Mouse (Mus musculus): ENCODE measurements around the gene Pdxp. TPM values are rescaled to one million over a fixed set of nuclear protein-coding genes. Genes with fewer than 3 reads are reported as not detected.

Gene Pdxp
- polyA plus RNA-seq, 1 experiment from 2014 or later: 111 TPM

DNA sequence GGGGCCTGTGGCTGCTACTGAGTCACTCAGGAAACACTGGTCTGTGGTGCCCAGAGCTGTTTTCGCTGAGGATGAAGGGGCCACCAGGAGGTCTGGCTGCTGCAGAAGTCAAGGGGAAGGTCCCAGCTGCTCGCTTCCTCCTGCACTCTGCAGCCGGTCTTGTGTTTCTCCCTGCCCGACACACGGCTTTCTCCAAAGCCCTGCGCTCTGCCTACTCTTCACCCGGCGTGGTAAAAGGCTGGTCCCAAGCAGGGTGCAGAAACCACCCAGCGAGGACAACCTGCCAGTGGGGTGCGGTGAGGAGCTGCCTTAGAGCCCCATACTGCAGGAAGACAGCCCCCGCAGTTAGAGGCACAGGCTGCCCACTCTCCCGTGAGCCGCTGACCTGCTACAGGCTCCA is 19.0 kb upstream of the Pdxp start:
- 0 out of 2 replicates have a peak, but pooled peaks cover 3% of the 10 kb centered on the region for H3K4me1 ChIP-seq (ENCODE audit: control insufficient read depth, insufficient read depth, low read length)
- WGBS: 83% methylated on average over 13 of the region's 13 CpGs
- H3K4me3 ChIP-seq (replicated peaks; ENCODE audit: low read depth, low read length): no peak overlapping the region
- H3K27me3 ChIP-seq (ENCODE audit: control insufficient read depth, insufficient read depth, low read length): 0 out of 2 replicates have a peak, but pooled peaks cover 4% of the 10 kb centered on the region
- H3K4me2 ChIP-seq (ENCODE audit: low read length): no peak overlapping the region
- H3K9me3 ChIP-seq (ENCODE audit: control insufficient read depth, low read length): no peaks in the 10 kb centered on the region
- peaks cover 45% of the 10 kb centered on the region for H3K36me3 ChIP-seq (ENCODE audit: control insufficient read depth, insufficient read depth, low read length)
- no peak overlapping the region for H3K27ac ChIP-seq (replicated peaks; ENCODE audit: low read depth, low read length)
- DNase-seq (no peak), ATAC-seq (ENCODE audit: low FRiP score, low TSS enrichment) (no peak)
- no peak overlapping the region for H3K9ac ChIP-seq (replicated peaks; ENCODE audit: low read length)

DNA sequence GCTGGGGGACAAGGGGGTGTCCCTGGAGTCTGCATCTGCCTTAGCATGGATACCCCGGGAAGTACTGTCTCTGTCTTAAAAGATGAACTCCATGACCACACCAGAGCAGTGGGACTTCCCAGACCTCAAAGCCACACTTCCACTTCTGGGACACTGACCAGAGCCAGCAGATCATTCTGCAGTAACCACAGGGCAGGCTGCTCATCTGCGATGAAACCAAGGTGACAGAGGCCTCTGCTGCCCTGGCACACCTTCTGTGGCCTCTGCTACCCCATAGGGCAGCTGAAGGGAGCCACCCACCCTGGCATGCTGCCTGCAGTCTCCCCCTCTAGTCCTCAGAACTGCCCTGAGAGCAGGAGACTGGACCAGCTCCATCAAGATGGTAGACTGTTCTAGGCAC is 18.0 kb upstream of the Pdxp start:
- Histone ChIP-seq H3K36me3 (ENCODE audit: control insufficient read depth, insufficient read depth, low read length) (peaks cover 37% of the 10 kb centered on the region), H3K4me2 (ENCODE audit: low read length) (no peak overlapping the region), H3K4me1 (ENCODE audit: control insufficient read depth, insufficient read depth, low read length) (peaks cover 8% of the 10 kb centered on the region; the same call in 1 of the 2 replicates), H3K27me3 (ENCODE audit: control insufficient read depth, insufficient read depth, low read length) (peaks cover 8% of the 10 kb centered on the region; the same call in 1 of the 2 replicates), H3K9ac (replicated peaks; ENCODE audit: low read length) (no peak overlapping the region), H3K9me3 (ENCODE audit: control insufficient read depth, low read length) (no peaks in the 10 kb centered on the region), H3K4me3 (replicated peaks; ENCODE audit: low read depth, low read length) (no peak overlapping the region), H3K27ac (replicated peaks; ENCODE audit: low read depth, low read length) (no peak overlapping the region)
- ATAC-seq (ENCODE audit: low FRiP score, low TSS enrichment) (no peak), DNase-seq (no peak)
- 87% methylated on average over 2 of the region's 2 CpGs for WGBS

DNA sequence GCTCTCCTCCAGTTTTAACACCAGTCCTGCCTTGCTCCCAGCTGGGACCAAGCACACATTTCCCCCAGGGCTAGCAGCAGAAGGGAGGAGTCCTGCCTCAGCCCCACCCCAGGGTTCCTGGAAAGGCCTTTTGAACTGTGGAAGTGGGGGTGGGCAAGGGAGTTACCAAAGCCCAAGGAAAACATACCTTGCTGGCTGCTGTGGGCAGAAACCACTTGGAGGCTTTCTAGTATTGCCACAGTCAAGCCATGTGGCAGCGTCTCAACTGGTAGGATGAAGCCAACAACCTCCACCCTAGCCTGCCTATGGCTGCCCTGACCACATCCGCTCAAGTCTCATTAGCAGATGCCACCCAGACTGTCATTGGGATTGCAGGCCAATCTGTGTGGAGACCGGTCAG is 17.6 kb upstream of the Pdxp start:
- 89% methylated on average over 3 of the region's 3 CpGs for WGBS
- Histone ChIP-seq H3K27me3 (ENCODE audit: control insufficient read depth, insufficient read depth, low read length) (peaks cover 8% of the 10 kb centered on the region; the same call in 1 of the 2 replicates), H3K36me3 (ENCODE audit: control insufficient read depth, insufficient read depth, low read length) (peaks cover 33% of the 10 kb centered on the region), H3K27ac (replicated peaks; ENCODE audit: low read depth, low read length) (no peak overlapping the region), H3K9ac (replicated peaks; ENCODE audit: low read length) (no peak overlapping the region), H3K9me3 (ENCODE audit: control insufficient read depth, low read length) (no peaks in the 10 kb centered on the region), H3K4me1 (ENCODE audit: control insufficient read depth, insufficient read depth, low read length) (peaks cover 8% of the 10 kb centered on the region; the same call in 1 of the 2 replicates), H3K4me2 (ENCODE audit: low read length) (no peak overlapping the region), H3K4me3 (replicated peaks; ENCODE audit: low read depth, low read length) (no peak overlapping the region)
- ATAC-seq (ENCODE audit: low FRiP score, low TSS enrichment): no peak
- DNase-seq: no peak

DNA sequence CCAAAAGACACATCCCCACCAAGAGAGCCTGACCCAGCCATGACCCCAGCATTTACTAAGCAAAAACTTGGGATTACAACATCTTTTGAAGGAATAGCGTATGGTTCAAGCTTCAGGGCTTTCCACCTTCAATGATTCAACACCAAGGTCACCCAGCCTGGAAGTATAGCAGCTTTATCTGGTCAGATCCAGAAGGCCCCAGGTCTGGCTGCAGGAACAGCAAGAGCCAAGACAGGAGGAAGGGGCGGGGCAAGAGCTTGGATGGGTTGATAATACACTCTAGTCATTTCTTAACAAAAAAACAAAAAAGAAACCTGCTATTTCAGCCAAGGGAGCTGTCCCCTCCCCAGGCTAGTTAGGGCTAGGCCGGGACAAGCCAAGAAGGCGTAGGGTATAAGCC is 16.2 kb upstream of the Pdxp start:
- no peak overlapping the region for H3K9ac ChIP-seq (replicated peaks; ENCODE audit: low read length)
- DNase-seq: no peak
- H3K4me3 ChIP-seq (replicated peaks; ENCODE audit: low read depth, low read length): no peak overlapping the region
- H3K36me3 ChIP-seq (ENCODE audit: control insufficient read depth, insufficient read depth, low read length): peaks cover 20% of the 10 kb centered on the region
- 89% methylated on average over 4 of the region's 4 CpGs for WGBS
- peaks cover 11% of the 10 kb centered on the region; the same call in 1 of the 2 replicates for H3K27me3 ChIP-seq (ENCODE audit: control insufficient read depth, insufficient read depth, low read length)
- no peak overlapping the region for H3K4me2 ChIP-seq (ENCODE audit: low read length)
- H3K4me1 ChIP-seq (ENCODE audit: control insufficient read depth, insufficient read depth, low read length): peaks cover 8% of the 10 kb centered on the region; the same call in 1 of the 2 replicates
- H3K27ac ChIP-seq (replicated peaks; ENCODE audit: low read depth, low read length): no peak overlapping the region
- H3K9me3 ChIP-seq (ENCODE audit: control insufficient read depth, low read length): no peaks in the 10 kb centered on the region
- no peak for ATAC-seq (ENCODE audit: low FRiP score, low TSS enrichment)

DNA sequence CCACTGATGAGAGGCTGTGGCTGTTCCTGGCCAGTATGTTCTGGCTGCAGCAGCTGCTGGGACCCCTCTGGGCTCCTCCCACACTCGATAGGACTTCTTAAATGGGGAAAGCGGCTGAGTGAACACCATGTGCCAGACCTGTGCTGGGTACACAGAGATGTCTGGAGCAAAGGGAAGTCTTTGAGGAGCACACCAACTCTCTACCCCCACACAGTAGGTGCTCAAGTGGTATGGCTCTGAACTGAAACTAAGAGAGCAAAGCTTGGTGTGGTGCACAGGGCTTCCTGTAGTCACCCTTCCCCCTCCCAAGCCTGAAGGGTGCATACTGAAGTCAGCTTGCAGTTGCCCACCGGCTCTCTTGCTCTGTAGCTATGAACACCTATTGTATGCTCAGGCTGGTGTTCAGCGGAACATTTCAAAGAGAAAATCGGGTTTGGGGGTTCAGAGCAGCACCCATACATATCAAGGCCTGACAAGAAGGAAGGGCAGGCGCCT is 15.2 kb upstream of the Pdxp start:
- Histone ChIP-seq H3K27ac (replicated peaks; ENCODE audit: low read depth, low read length) (no peak overlapping the region), H3K9me3 (ENCODE audit: control insufficient read depth, low read length) (no peaks in the 10 kb centered on the region), H3K4me3 (replicated peaks; ENCODE audit: low read depth, low read length) (no peak overlapping the region), H3K36me3 (ENCODE audit: control insufficient read depth, insufficient read depth, low read length) (peaks cover 10% of the 10 kb centered on the region), H3K4me2 (ENCODE audit: low read length) (no peak overlapping the region), H3K4me1 (ENCODE audit: control insufficient read depth, insufficient read depth, low read length) (peaks cover 8% of the 10 kb centered on the region; the same call in 1 of the 2 replicates), H3K27me3 (ENCODE audit: control insufficient read depth, insufficient read depth, low read length) (peaks cover 11% of the 10 kb centered on the region; the same call in 1 of the 2 replicates), H3K9ac (replicated peaks; ENCODE audit: low read length) (no peak overlapping the region)
- WGBS: 58% methylated on average over 6 of the region's 6 CpGs
- DNase-seq (no peak), ATAC-seq (ENCODE audit: low FRiP score, low TSS enrichment) (no peak)

DNA sequence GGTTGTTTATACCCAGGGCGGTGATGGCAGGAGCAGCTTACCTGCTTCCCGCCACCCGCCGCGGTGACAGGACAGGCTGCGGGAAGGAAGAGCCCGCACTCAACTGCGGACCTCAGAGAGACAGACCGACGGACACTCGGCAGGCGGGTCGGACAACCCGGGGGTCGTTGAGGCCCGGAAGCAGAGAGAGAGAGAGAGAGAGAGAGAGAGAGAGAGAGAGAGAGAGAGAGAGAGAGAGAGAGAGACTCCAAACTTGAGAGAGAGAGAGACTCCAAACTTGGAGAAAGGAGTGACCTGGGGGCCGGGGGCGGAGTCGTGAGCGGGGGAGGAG is 14.3 kb upstream of the Pdxp start, which contains the start of gene Gm49510:
TSS of gene Gm49510 (plus strand) at position 259 of the 331 bp plus-strand sequence.
- under 1% methylated on average over 19 of the region's 20 CpGs for WGBS
- peak within 1 kb of the TSS; percentile 85 for H3K4me2 ChIP-seq (ENCODE audit: low read length)

DNA sequence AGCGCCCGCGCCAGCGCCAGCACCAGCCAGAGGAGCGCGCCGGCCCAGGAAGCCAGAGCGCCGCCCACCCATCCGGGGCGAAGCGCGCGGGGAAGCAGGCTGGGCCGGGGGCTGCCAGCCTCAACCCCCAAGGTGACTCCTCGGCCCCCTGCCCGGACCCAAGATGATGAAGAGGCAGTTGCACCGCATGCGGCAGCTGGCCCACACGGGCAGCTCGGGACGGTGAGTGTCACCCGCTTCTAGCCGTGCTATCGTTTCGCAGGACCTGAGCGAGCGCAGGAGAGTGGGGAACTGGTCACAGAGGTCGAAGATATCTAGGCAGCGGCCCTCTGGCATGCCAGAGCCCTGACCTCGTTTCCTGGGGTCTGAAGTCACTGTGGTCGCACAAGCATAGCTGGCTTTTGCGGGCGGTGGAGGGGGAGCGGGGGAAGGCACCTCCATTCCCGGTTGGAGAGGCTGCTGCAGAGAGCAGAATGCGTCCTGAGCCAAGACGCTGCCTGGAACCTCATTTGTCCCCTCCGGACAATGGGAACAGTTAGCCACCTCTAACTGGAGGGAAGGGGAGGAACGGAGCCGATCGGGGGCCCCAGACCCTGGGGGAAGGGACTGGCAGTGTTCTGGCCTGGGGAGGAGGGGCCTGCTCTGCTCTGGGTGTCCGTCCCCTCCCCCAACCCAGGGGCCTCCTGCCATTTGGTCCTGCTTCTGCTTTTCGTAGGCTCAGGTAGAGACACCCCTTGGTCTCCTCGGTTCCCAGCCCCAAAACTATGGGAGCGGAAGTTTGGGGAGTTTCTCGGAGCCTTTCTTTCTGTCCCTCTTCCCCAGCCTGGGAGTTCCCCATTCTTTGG is 13.8 kb upstream of the Pdxp start, which contains the start of gene Sh3bp1:
TSS of gene Sh3bp1 (plus strand) at position 29 of the 845 bp plus-strand sequence.
- H3K36me3 ChIP-seq (ENCODE audit: control insufficient read depth, insufficient read depth, low read length): no peaks in the 10 kb centered on the region
- DNase-seq: peak; percentile 66
- peak within 1 kb of the TSS; percentile 56 for H3K9ac ChIP-seq (replicated peaks; ENCODE audit: low read length)
- H3K4me3 ChIP-seq (replicated peaks; ENCODE audit: low read depth, low read length): peak within 1 kb of the TSS; percentile 45
- WGBS: 2% methylated on average over 46 of the region's 47 CpGs
- H3K27ac ChIP-seq (replicated peaks; ENCODE audit: low read depth, low read length): no peak within 1 kb of the TSS
- H3K4me2 ChIP-seq (ENCODE audit: low read length): peak within 1 kb of the TSS; percentile 85
- peaks cover 8% of the 10 kb centered on the region; the same call in 1 of the 2 replicates for H3K4me1 ChIP-seq (ENCODE audit: control insufficient read depth, insufficient read depth, low read length)
- ATAC-seq (ENCODE audit: low FRiP score, low TSS enrichment): no peak
- peaks cover 11% of the 10 kb centered on the region; the same call in 1 of the 2 replicates for H3K27me3 ChIP-seq (ENCODE audit: control insufficient read depth, insufficient read depth, low read length)
- no peaks in the 10 kb centered on the region for H3K9me3 ChIP-seq (ENCODE audit: control insufficient read depth, low read length)

More for the DNA sequence above, 14.3 kb upstream of the Pdxp start, which contains the start of gene Gm49510:
- Histone ChIP-seq H3K4me1 (ENCODE audit: control insufficient read depth, insufficient read depth, low read length) (peaks cover 8% of the 10 kb centered on the region; the same call in 1 of the 2 replicates), H3K27ac (replicated peaks; ENCODE audit: low read depth, low read length) (no peak within 1 kb of the TSS), H3K9me3 (ENCODE audit: control insufficient read depth, low read length) (no peaks in the 10 kb centered on the region), H3K4me3 (replicated peaks; ENCODE audit: low read depth, low read length) (peak within 1 kb of the TSS; percentile 45), H3K27me3 (ENCODE audit: control insufficient read depth, insufficient read depth, low read length) (peaks cover 11% of the 10 kb centered on the region; the same call in 1 of the 2 replicates), H3K9ac (replicated peaks; ENCODE audit: low read length) (peak within 1 kb of the TSS; percentile 56), H3K36me3 (ENCODE audit: control insufficient read depth, insufficient read depth, low read length) (0 out of 2 replicates have a peak, but pooled peaks cover 2% of the 10 kb centered on the region)
- ATAC-seq (ENCODE audit: low FRiP score, low TSS enrichment): no peak
- DNase-seq: no peak

DNA sequence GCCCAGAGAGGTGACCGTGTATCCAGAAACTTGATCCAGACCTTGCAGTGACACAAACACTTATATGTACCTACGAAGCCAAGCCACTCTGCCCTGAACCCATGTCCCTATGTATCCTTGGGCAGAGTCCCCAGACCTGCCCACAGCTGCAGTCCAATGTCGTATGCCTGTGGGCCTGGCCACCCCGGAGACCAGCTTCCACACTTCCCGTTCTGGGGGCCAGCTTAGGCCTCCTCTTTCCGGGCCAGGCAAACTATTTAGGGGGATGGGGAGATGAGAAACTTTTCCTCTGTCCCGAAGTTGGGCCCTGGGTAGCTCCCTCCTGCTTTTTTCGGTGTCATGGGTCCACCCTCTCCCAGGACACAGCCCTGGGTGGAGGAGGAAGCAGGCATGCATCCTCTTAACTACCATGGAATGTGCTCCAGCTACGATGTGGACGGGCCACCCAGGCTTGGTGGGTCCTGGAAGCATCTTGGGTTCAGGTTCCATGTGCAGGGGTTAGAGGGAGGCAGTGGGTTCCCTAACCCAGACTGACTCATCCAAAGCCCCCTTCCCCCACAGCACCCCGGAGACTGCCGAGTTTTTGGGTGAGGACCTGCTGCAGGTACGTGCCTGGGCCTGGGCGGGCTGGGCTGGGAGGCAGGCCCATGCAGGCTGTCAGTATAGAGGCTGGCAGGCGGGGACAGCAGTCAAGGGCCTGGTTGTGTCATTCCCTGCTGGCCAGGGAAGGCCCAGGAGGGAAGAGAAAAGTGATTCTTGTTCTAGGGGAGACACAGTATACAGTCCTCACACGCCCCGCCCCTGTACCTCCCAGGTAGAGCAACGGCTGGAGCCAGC is 12.9 kb upstream of the Pdxp start:
- DNase-seq (no peak), ATAC-seq (ENCODE audit: low FRiP score, low TSS enrichment) (no peak)
- peaks cover 8% of the 10 kb centered on the region; the same call in 1 of the 2 replicates for H3K4me1 ChIP-seq (ENCODE audit: control insufficient read depth, insufficient read depth, low read length)
- H3K9ac ChIP-seq (replicated peaks; ENCODE audit: low read length): no peak overlapping the region
- H3K27ac ChIP-seq (replicated peaks; ENCODE audit: low read depth, low read length): no peak overlapping the region
- H3K4me3 ChIP-seq (replicated peaks; ENCODE audit: low read depth, low read length): peak overlapping the region; percentile 45; the same call in 1 of the 2 replicates
- no peaks in the 10 kb centered on the region for H3K36me3 ChIP-seq (ENCODE audit: control insufficient read depth, insufficient read depth, low read length)
- H3K9me3 ChIP-seq (ENCODE audit: control insufficient read depth, low read length): no peaks in the 10 kb centered on the region
- peak overlapping the region; percentile 85; the same call in 1 of the 2 replicates for H3K4me2 ChIP-seq (ENCODE audit: low read length)
- 21% methylated on average over 18 of the region's 18 CpGs for WGBS
- H3K27me3 ChIP-seq (ENCODE audit: control insufficient read depth, insufficient read depth, low read length): peaks cover 11% of the 10 kb centered on the region; the same call in 1 of the 2 replicates

Data from midbrain, embryonic 14.5 days (tissue).